ENCODE assay signal across 8 mouse cellular contexts in the genomic region with DNA sequence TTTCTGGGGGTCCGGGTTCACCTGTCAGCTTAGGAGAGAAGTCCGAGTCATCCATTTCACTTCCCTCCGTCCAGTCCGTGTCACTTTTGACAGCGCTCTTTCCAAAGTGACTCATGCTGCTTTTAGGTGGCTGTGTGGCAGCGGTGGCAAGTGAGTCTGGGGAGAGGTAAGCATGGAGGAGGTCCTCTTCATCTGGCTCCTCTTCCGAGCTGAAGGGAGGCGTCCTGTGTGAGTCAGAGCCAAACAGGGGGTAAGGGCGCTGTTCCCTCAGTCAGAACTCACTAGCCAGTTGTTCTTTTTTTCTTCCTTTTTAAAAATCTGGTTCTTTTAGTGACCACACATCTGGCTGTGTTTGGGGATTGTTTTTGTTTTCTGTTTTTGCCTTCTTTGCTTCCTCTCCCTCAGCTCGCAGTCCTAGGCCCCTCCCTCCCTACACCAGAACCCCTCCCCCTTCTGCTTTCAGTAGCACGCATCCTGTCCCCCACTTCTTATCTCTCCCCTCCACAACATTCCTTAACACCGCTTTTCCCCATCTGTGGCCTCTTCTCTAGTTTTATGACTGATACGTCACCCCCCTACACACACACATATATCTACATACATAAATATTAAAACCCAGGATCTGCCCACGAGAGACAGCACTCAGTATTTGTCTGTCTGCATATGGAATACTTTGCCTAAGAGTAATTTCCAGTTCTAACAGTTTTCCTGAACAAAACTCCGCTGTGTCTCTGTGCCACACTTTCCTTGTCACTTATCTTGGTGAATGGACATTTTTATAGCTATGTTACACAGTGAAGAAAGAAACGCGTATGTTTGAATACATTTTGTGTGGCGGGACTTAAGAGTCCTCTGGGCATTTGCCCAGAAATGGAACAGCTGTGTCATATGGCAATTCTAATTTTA. TPM values are rescaled to one million over a fixed set of nuclear protein-coding genes. Genes with fewer than 3 reads are reported as not detected.
DNase-seq lines count a peak whose midpoint lies in the region; ATAC-seq and TF ChIP-seq lines count a peak whose summit lies in the region.
"Had no signal": no experiment of that assay in that cellular context is flagged by ENCODE, and none has a peak within 500 bp of the region (broad histone marks: within the 10 kb centered on the region; RNA-seq: fewer than 3 reads in every experiment).

No protein-coding gene starts in this region.

- no peaks in the 10 kb centered on the region for H3K27me3 ChIP-seq in kidney, postnatal 0 days (ENCODE audit: insufficient read depth, low read length)
- no peaks in the 10 kb centered on the region for H3K27me3 ChIP-seq in MEL (ENCODE audit: control insufficient read depth in 1 of 2, insufficient read depth in 2 of 2, low read length in 2 of 2)
- H3K27me3 ChIP-seq in liver, embryonic 13.5 days = no peaks in the 10 kb centered on the region
- H3K27me3 ChIP-seq in forebrain, embryonic 13.5 days = no peaks in the 10 kb centered on the region

- WGBS in kidney, postnatal 0 days = 63% methylated on average over 18 of the region's 18 CpGs
- WGBS in liver, embryonic 13.5 days (ENCODE audit: insufficient replicate concordance) = 48% methylated on average over 18 of the region's 18 CpGs
- 91% methylated on average over 18 of the region's 18 CpGs for WGBS in forebrain, embryonic 13.5 days

- H3K36me3 ChIP-seq in kidney, postnatal 0 days (ENCODE audit: insufficient read depth, low read length) = 0 out of 2 replicates have a peak, but pooled peaks cover 14% of the 10 kb centered on the region
- peaks cover 0 to 8% of the 10 kb centered on the region in 2 experiments; a peak in 2 of 4 replicates for H3K36me3 ChIP-seq in MEL (ENCODE audit: control insufficient read depth in 1 of 2, insufficient read depth in 2 of 2, low read length in 2 of 2)
- H3K36me3 ChIP-seq in liver, embryonic 13.5 days = peaks cover 11% of the 10 kb centered on the region
- peaks cover 94% of the 10 kb centered on the region for H3K36me3 ChIP-seq in forebrain, embryonic 13.5 days (ENCODE audit: poor library complexity, severe bottlenecking)

- no peaks in the 10 kb centered on the region for H3K9me3 ChIP-seq in kidney, postnatal 0 days (replicated peaks; ENCODE audit: low read length)
- no peaks in the 10 kb centered on the region for H3K9me3 ChIP-seq in MEL (replicated peaks; ENCODE audit: insufficient read depth, low read length)
- no peaks in the 10 kb centered on the region for H3K9me3 ChIP-seq in liver, embryonic 13.5 days (replicated peaks)
- no peaks in the 10 kb centered on the region for H3K9me3 ChIP-seq in forebrain, embryonic 13.5 days (replicated peaks)
- H3K9me3 ChIP-seq: hindbrain, embryonic 10.5 days had no signal

- H3K9ac ChIP-seq in kidney, postnatal 0 days (ENCODE audit: low read depth, low read length) = no peak overlapping the region
- peak overlapping the region; percentile 56 for H3K9ac ChIP-seq in MEL (ENCODE audit: control insufficient read depth, low read depth, low read length, poor library complexity, severe bottlenecking)
- H3K9ac ChIP-seq in liver, embryonic 13.5 days = peak overlapping the region; percentile 53
- H3K9ac ChIP-seq in forebrain, embryonic 13.5 days = no peak overlapping the region

- no peak for TF ChIP-seq POLR2A in MEL (IDR thresholded peaks at IDR 0.05; ENCODE audit: control insufficient read depth in 1 of 2, insufficient read depth in 1 of 2, low read depth in 1 of 2, low read length in 2 of 2, poor library complexity in 1 of 2)

- H3K27ac ChIP-seq in kidney, postnatal 0 days = peak overlapping the region; percentile 54
- peak overlapping the region; percentile 63 for H3K27ac ChIP-seq in MEL (ENCODE audit: control insufficient read depth, low read depth, low read length)
- H3K27ac ChIP-seq in liver, embryonic 13.5 days = peak overlapping the region; percentile 74
- no peak overlapping the region for H3K27ac ChIP-seq in forebrain, embryonic 13.5 days
- H3K27ac ChIP-seq: hindbrain, embryonic 10.5 days had no signal

- TF ChIP-seq EP300 in MEL (IDR thresholded peaks at IDR 0.05; ENCODE audit: low read depth in 1 of 2, low read length in 2 of 2) = peak in 1 of 2 experiments; percentile 51; a peak in 2 of 4 replicates

- ATAC-seq in kidney, postnatal 0 days (replicated peaks; ENCODE audit: low FRiP score, low read depth) = peak; percentile 47; the same call in 1 of the 2 replicates
- peak; percentile 93 for ATAC-seq in liver, embryonic 13.5 days (ENCODE audit: low read depth)
- ATAC-seq in forebrain, embryonic 13.5 days = no peak

- TF ChIP-seq RAD21 in MEL (IDR thresholded peaks at IDR 0.05; ENCODE audit: low read depth, low read length) = no peak

- peak overlapping the region; percentile 23 for H3K4me2 ChIP-seq in kidney, postnatal 0 days (ENCODE audit: low read length)
- peak overlapping the region; percentile 62 for H3K4me2 ChIP-seq in liver, embryonic 13.5 days
- H3K4me2 ChIP-seq in forebrain, embryonic 13.5 days = no peak overlapping the region

- H3K4me3 ChIP-seq in kidney, postnatal 0 days (replicated peaks; ENCODE audit: low read depth, low read length) = no peak overlapping the region
- H3K4me3 ChIP-seq in MEL (ENCODE audit: control insufficient read depth in 1 of 2, insufficient read depth in 1 of 2, low read depth in 2 of 2, low read length in 2 of 2) = peak overlapping the region; percentile 32 to 53; a peak in 3 of 4 replicates
- H3K4me3 ChIP-seq in liver, embryonic 13.5 days (replicated peaks) = peak overlapping the region; percentile 41
- no peak overlapping the region for H3K4me3 ChIP-seq in forebrain, embryonic 13.5 days
- H3K4me3 ChIP-seq: hindbrain, embryonic 10.5 days had no signal

- DNase-seq in kidney, postnatal 0 days (ENCODE audit: low spot score) = peak; percentile 82
- DNase-seq in kidney, adult 18-20 months = no peak
- peak; percentile 74 for DNase-seq in MEL (ENCODE audit: low read depth, low spot score)
- DNase-seq in brain, adult 2 months (ENCODE audit: low read depth, low spot score) = peak; percentile 44
- DNase-seq in liver, embryonic 13.5 days = peak; percentile 59
- no peak for DNase-seq in yolk sac, embryonic 10.5 days (ENCODE audit: low spot score)

- H3K79me2 ChIP-seq in MEL (ENCODE audit: control insufficient read depth, insufficient read depth, low read length, poor library complexity) = no peaks in the 10 kb centered on the region

- no peak for TF ChIP-seq CTCF in kidney, postnatal 0 days (IDR thresholded peaks at IDR 0.05; ENCODE audit: low read depth)
- TF ChIP-seq CTCF in MEL (IDR thresholded peaks at IDR 0.05 in 2 of 3, conservative IDR thresholded peaks at IDR 0.05 in 1 of 3; ENCODE audit: control insufficient read depth in 1 of 3, insufficient read depth in 1 of 3, low read depth in 2 of 3, low read length in 3 of 3, poor library complexity in 1 of 3, severe bottlenecking in 1 of 3) = no peak

- no peaks in the 10 kb centered on the region for H3K4me1 ChIP-seq in kidney, postnatal 0 days (replicated peaks; ENCODE audit: insufficient read depth, low read length)
- peaks cover 0 to 6% of the 10 kb centered on the region in 2 experiments; a peak in 2 of 4 replicates for H3K4me1 ChIP-seq in MEL (ENCODE audit: control insufficient read depth in 1 of 2, insufficient read depth in 2 of 2, low read length in 2 of 2)
- peaks cover 42% of the 10 kb centered on the region for H3K4me1 ChIP-seq in liver, embryonic 13.5 days (replicated peaks)
- H3K4me1 ChIP-seq in forebrain, embryonic 13.5 days = no peaks in the 10 kb centered on the region
- H3K4me1 ChIP-seq: hindbrain, embryonic 10.5 days had no signal

TF ChIP-seq in MEL, 35 proteins besides CTCF, POLR2A, EP300 and RAD21:
- no peak for TF ChIP-seq NELFE (IDR thresholded peaks at IDR 0.05; ENCODE audit: low read depth, low read length)
- peak; percentile 44 for TF ChIP-seq TAL1 (IDR thresholded peaks at IDR 0.05; ENCODE audit: low read length)
- peak; percentile 56; the same call in 1 of the 2 replicates for TF ChIP-seq GATA1 (IDR thresholded peaks at IDR 0.05; ENCODE audit: low read depth, low read length)
- no peak for TF ChIP-seq CHD1 (IDR thresholded peaks at IDR 0.05; ENCODE audit: low read depth, low read length)

RNA-seq across cellular contexts. Expression of a gene that starts 41.7 kb away (rescaled TPM):
- polyA plus RNA-seq in kidney, postnatal 0 days (2015; fragmentation: Nextera tagmentation; extraction: Ambion mirVana) = 10.3 and 10.7 TPM in 2 replicates
- 0.29 and 0.35 TPM in 2 replicates for total RNA-seq in MEL (2012; rRNA removed)
- polyA plus RNA-seq in MEL (2012; ENCODE audit: insufficient read depth in 1 of 2, insufficient read length in 2 of 2, low read depth in 1 of 2, low replicate concordance in 2 of 2, missing spikeins in 1 of 2) = 1 to 10 TPM in 1 of 2 experiments, not detected in 1; 1.8 TPM
- 2.1 and 2.6 TPM in 2 replicates for polyA plus RNA-seq in liver, embryonic 13.5 days (2015; fragmentation: Nextera tagmentation; extraction: Ambion mirVana)
- 27.2 and 28.1 TPM in 2 replicates for polyA plus RNA-seq in forebrain, embryonic 13.5 days (2015; fragmentation: Nextera tagmentation; extraction: Ambion mirVana)

RNA-seq across cellular contexts. Expression of a gene that starts 54.2 kb away (rescaled TPM):
- polyA plus RNA-seq in kidney, postnatal 0 days (2015; fragmentation: Nextera tagmentation; extraction: Ambion mirVana) = 43.1 and 46.3 TPM in 2 replicates
- 14.3 and 18.5 TPM in 2 replicates for total RNA-seq in MEL (2012; rRNA removed)
- polyA plus RNA-seq in MEL (2012; ENCODE audit: insufficient read depth in 1 of 2, insufficient read length in 2 of 2, low read depth in 1 of 2, low replicate concordance in 2 of 2, missing spikeins in 1 of 2) = 10 to 100 TPM in 1 of 2 experiments, not detected in 1; 12.7 TPM
- 29.3 and 36.6 TPM in 2 replicates for polyA plus RNA-seq in liver, embryonic 13.5 days (2015; fragmentation: Nextera tagmentation; extraction: Ambion mirVana)
- polyA plus RNA-seq in forebrain, embryonic 13.5 days (2015; fragmentation: Nextera tagmentation; extraction: Ambion mirVana) = 17.4 and 17.5 TPM in 2 replicates

Comparison
In these comparisons a context has a peak if more than half of its experiments do, and no peak if none do; other contexts are left out.
1. DNase-seq: peak in kidney, postnatal 0 days (single experiment), MEL (single experiment), brain, adult 2 months (single experiment) and liver, embryonic 13.5 days (single experiment); none in kidney, adult 18-20 months (single experiment) and yolk sac, embryonic 10.5 days (single experiment).
2. H3K4me3 ChIP-seq: peak in MEL (2 of 2) and liver, embryonic 13.5 days (single experiment); none in kidney, postnatal 0 days (single experiment) and forebrain, embryonic 13.5 days (single experiment).
3. H3K9ac ChIP-seq: peak in MEL (single experiment) and liver, embryonic 13.5 days (single experiment); none in kidney, postnatal 0 days (single experiment) and forebrain, embryonic 13.5 days (single experiment).